Mouse (Mus musculus) intestine, embryonic 14.5 days (tissue): ENCODE results near the gene Fgfr1op. TPM values are rescaled to one million over a fixed set of nuclear protein-coding genes. Genes with fewer than 3 reads are reported as not detected.

Source experiments
- ATAC-seq: fragments of 200-750 bp; cut with Nextera tagmentation; replicated peaks from 2 replicates; pipeline ENCODE4 v1.8.0; 2017; ENCODE audit warnings: low read depth, moderate number of reproducible peaks, moderate TSS enrichment, moderate library complexity; ENCODE audit not compliant: low FRiP score, low TSS enrichment
- DNase-seq: peaks from one replicate; pipeline ENCODE4 v3.0.0-alpha.2; 2018; ENCODE audit warnings: low spot score
- H3K27ac ChIP-seq: fragments of 300-500 bp; sonication (generic); 2 replicates; pipeline ENCODE4 v1.5.1; 2014; ENCODE audit warnings: low read depth, mild to moderate bottlenecking, control low read depth
- H3K27me3 ChIP-seq: fragments of 300-500 bp; sonication (generic); replicated peaks from 2 replicates; pipeline ENCODE4 v1.6.1; 2014; ENCODE audit warnings: low read length, control low read depth; ENCODE audit not compliant: control insufficient read depth, insufficient read depth
- H3K36me3 ChIP-seq: fragments of 300-500 bp; sonication (generic); 2 replicates; pipeline ENCODE4 v1.6.1; 2014; ENCODE audit warnings: low read length, control low read depth; ENCODE audit not compliant: control insufficient read depth, insufficient read depth
- H3K4me1 ChIP-seq: fragments of 300-500 bp; sonication (generic); replicated peaks from 2 replicates; pipeline ENCODE4 v1.6.1; 2014; ENCODE audit warnings: low read length, control low read depth, mixed read lengths; ENCODE audit not compliant: control insufficient read depth, insufficient read depth
- H3K4me2 ChIP-seq: fragments of 300-500 bp; sonication (generic); 2 replicates; pipeline ENCODE4 v1.6.1; 2014; ENCODE audit warnings: low read length
- H3K4me3 ChIP-seq: fragments of 300-500 bp; sonication (generic); 2 replicates; pipeline ENCODE4 v1.5.1; 2014; ENCODE audit warnings: low read depth, low read length, control low read depth, mixed read lengths
- H3K9ac ChIP-seq: fragments of 300-500 bp; sonication (generic); 2 replicates; pipeline ENCODE4 v1.6.1; 2014; ENCODE audit warnings: mild to moderate bottlenecking, low read length
- H3K9me3 ChIP-seq: fragments of 300-500 bp; sonication (generic); 2 replicates; pipeline ENCODE4 v1.6.1; 2016; ENCODE audit warnings: low read length, control low read depth; ENCODE audit not compliant: control insufficient read depth
- WGBS: fragments of 180-500 bp; shearing (Covaris S2); extraction: QIAGEN DNeasy Blood & Tissue Kit; methylation state at CpG from one replicate; pipeline ENCODE4 v1.1.7; 2014; 5-methylcytosine and 5-hydroxymethylcytosine counted together
- polyA plus RNA-seq: library from polyadenylated mRNA; unstranded; fragments of >200 nt; fragmentation: Nextera tagmentation; extraction: Ambion mirVana; gene quantifications from 2 replicates; pipeline ENCODE4 v1.2.1, GENCODE M21; 2014

Fgfr1op gene
- polyA plus RNA-seq, 1 experiment from 2014 or later, result 36.0 TPM

- Histone ChIP-seq H3K27me3 (no peaks in the 10 kb centered on the region), H3K9ac (no peak overlapping the region), H3K36me3 (no peaks in the 10 kb centered on the region), H3K4me2 (no peak overlapping the region), H3K4me3 (no peak overlapping the region), H3K9me3 (no peaks in the 10 kb centered on the region), H3K4me1 (no peaks in the 10 kb centered on the region), H3K27ac (no peak overlapping the region)
- ATAC-seq (no peak), DNase-seq (no peak)
- WGBS, result 92% methylated on average over 2 of the region's 2 CpGs
Observed at GRCm38 (mm10) chr17:8209696-8210095, 44.4 kb downstream of the Fgfr1op start.

GRCm38 (mm10) chr17:8210170-8210569 lies 44.9 kb downstream of the Fgfr1op start:
- no peak for DNase-seq

GRCm38 (mm10) chr17:8210675-8211074 lies 45.4 kb downstream of the Fgfr1op start:
- Histone ChIP-seq H3K4me1 (no peaks in the 10 kb centered on the region), H3K4me2 (no peak overlapping the region), H3K27ac (no peak overlapping the region), H3K36me3 (no peaks in the 10 kb centered on the region), H3K9ac (no peak overlapping the region), H3K4me3 (no peak overlapping the region), H3K9me3 (no peaks in the 10 kb centered on the region), H3K27me3 (no peaks in the 10 kb centered on the region)
- DNase-seq (no peak), ATAC-seq (no peak)
- 82% methylated on average over 10 of the region's 10 CpGs for WGBS

More at GRCm38 (mm10) chr17:8210170-8210569, 44.9 kb downstream of the Fgfr1op start:
- Histone ChIP-seq H3K4me2 (no peak overlapping the region), H3K4me3 (no peak overlapping the region), H3K4me1 (no peaks in the 10 kb centered on the region), H3K9ac (no peak overlapping the region), H3K27ac (no peak overlapping the region), H3K9me3 (no peaks in the 10 kb centered on the region), H3K36me3 (no peaks in the 10 kb centered on the region), H3K27me3 (no peaks in the 10 kb centered on the region)
- WGBS, result 65% methylated on average over 3 of the region's 3 CpGs
- no peak for ATAC-seq

GRCm38 (mm10) chr17:8211399-8211798 lies 46.1 kb downstream of the Fgfr1op start:
- H3K36me3 ChIP-seq, result no peaks in the 10 kb centered on the region
- no peaks in the 10 kb centered on the region for H3K9me3 ChIP-seq
- H3K9ac ChIP-seq, result no peak overlapping the region
- ATAC-seq (no peak), DNase-seq (no peak)
- H3K4me2 ChIP-seq, result no peak overlapping the region
- no peaks in the 10 kb centered on the region for H3K27me3 ChIP-seq
- whole genome bisulfite sequencing, result 60% methylated on average over 6 of the region's 6 CpGs
- H3K4me1 ChIP-seq, result no peaks in the 10 kb centered on the region
- no peak overlapping the region for H3K4me3 ChIP-seq
- no peak overlapping the region for H3K27ac ChIP-seq

- H3K27me3 ChIP-seq, result no peaks in the 10 kb centered on the region
- no peak overlapping the region for H3K9ac ChIP-seq
- H3K9me3 ChIP-seq, result no peaks in the 10 kb centered on the region
- no peaks in the 10 kb centered on the region for H3K36me3 ChIP-seq
- H3K27ac ChIP-seq, result no peak overlapping the region
- DNase-seq (no peak), ATAC-seq (no peak)
- H3K4me2 ChIP-seq, result no peak overlapping the region
- H3K4me3 ChIP-seq, result no peak overlapping the region
- no peaks in the 10 kb centered on the region for H3K4me1 ChIP-seq
- 77% methylated on average over 1 of the region's 1 CpGs for WGBS
Observed at GRCm38 (mm10) chr17:8214369-8214768, 49.1 kb downstream of the Fgfr1op start.

GRCm38 (mm10) chr17:8215016-8215745 lies 49.9 kb downstream of the Fgfr1op start:
- ATAC-seq, result no peak
- Histone ChIP-seq H3K4me3 (no peak overlapping the region), H3K36me3 (no peaks in the 10 kb centered on the region), H3K27me3 (no peaks in the 10 kb centered on the region), H3K27ac (no peak overlapping the region), H3K4me2 (no peak overlapping the region), H3K9me3 (no peaks in the 10 kb centered on the region), H3K9ac (no peak overlapping the region), H3K4me1 (no peaks in the 10 kb centered on the region)
- no peak for DNase-seq
- 91% methylated on average over 12 of the region's 12 CpGs for WGBS

GRCm38 (mm10) chr17:8223225-8223624 lies 57.9 kb downstream of the Fgfr1op start:
- 67% methylated on average over 10 of the region's 10 CpGs for WGBS
- no peak for DNase-seq
- no peak overlapping the region for H3K4me2 ChIP-seq

GRCm38 (mm10) chr17:8224072-8224471 lies 58.8 kb downstream of the Fgfr1op start:
- 86% methylated on average over 1 of the region's 1 CpGs for WGBS
- no peak overlapping the region for H3K4me2 ChIP-seq
- H3K4me1 ChIP-seq, result 0 out of 2 replicates have a peak, but pooled peaks cover 3% of the 10 kb centered on the region
- DNase-seq, result no peak
- H3K27ac ChIP-seq, result no peak overlapping the region
- no peaks in the 10 kb centered on the region for H3K27me3 ChIP-seq
- no peaks in the 10 kb centered on the region for H3K36me3 ChIP-seq
- no peak overlapping the region for H3K4me3 ChIP-seq
- no peak for ATAC-seq
- H3K9ac ChIP-seq, result no peak overlapping the region
- no peaks in the 10 kb centered on the region for H3K9me3 ChIP-seq

More at GRCm38 (mm10) chr17:8223225-8223624, 57.9 kb downstream of the Fgfr1op start:
- H3K4me1 ChIP-seq, result no peaks in the 10 kb centered on the region
- no peaks in the 10 kb centered on the region for H3K27me3 ChIP-seq
- no peak overlapping the region for H3K4me3 ChIP-seq
- no peak overlapping the region for H3K27ac ChIP-seq
- no peaks in the 10 kb centered on the region for H3K36me3 ChIP-seq
- no peak overlapping the region for H3K9ac ChIP-seq
- no peak for ATAC-seq
- no peaks in the 10 kb centered on the region for H3K9me3 ChIP-seq

GRCm38 (mm10) chr17:8225166-8225565 lies 59.9 kb downstream of the Fgfr1op start:
- no peaks in the 10 kb centered on the region for H3K27me3 ChIP-seq
- no peaks in the 10 kb centered on the region for H3K36me3 ChIP-seq
- no peaks in the 10 kb centered on the region for H3K9me3 ChIP-seq
- 0 out of 2 replicates have a peak, but pooled peaks cover 3% of the 10 kb centered on the region for H3K4me1 ChIP-seq
- H3K4me2 ChIP-seq, result no peak overlapping the region
- no peak overlapping the region for H3K9ac ChIP-seq
- H3K27ac ChIP-seq, result no peak overlapping the region
- no peak for ATAC-seq
- no peak for DNase-seq
- WGBS, result 88% methylated on average over 2 of the region's 2 CpGs
- no peak overlapping the region for H3K4me3 ChIP-seq
